Mouse (Mus musculus): ENCODE data around the gene Fer1l4. TPM values are rescaled to one million over a fixed set of nuclear protein-coding genes. Genes with fewer than 3 reads are reported as not detected.

Fer1l4 gene
- total and polyA plus RNA-seq, 3 experiments = 0.12 TPM; not detected in 2

DNA sequence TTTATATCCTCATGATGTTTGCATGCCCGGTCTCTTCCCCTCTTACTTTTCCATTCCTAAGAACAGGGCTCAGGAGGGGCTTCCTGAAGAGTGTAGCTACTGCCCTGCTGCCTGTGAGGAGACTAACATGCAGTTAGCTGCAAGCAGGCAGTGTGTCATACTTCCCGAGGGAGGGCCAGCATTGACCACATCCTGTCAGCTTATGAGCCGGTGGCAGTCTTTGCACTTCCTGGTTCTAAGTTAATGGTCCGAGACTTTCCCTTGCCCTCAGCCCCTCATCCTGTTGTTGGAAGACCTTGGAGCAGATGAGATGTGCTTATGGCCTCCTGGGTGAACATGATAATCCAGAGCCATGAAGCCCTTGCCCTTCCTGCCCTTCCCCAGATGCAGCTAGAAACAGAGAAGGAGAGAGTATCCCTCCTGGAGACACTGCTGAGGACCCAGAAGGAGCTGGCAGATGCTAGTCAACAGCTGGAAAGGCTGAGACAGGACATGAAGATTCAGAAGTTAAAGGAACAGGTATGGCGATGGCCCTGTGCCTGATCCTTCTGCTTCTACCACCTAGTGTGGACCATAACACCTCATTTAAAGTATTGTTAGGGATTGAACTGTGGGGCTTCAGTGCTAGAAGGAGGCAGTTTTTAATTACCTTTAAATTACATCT, 73.3 kb downstream of the Fer1l4 start:
- peak; percentile 58 to 69 for DNase-seq
- H3K79me2 ChIP-seq (replicated peaks; ENCODE audit: control insufficient read depth, insufficient read depth, low read length) = no peaks in the 10 kb centered on the region
- H3K36me3 ChIP-seq (ENCODE audit: control insufficient read depth, insufficient read depth, low read length) = no peaks in the 10 kb centered on the region
- peak overlapping the region; percentile 41 for H3K4me3 ChIP-seq
- H3K27me3 ChIP-seq (ENCODE audit: control insufficient read depth, insufficient read depth, low read length) = no peaks in the 10 kb centered on the region
- no peaks in the 10 kb centered on the region for H3K4me1 ChIP-seq (ENCODE audit: control insufficient read depth, insufficient read depth, low read length)
- intact Hi-C loops (cut with DNase I) = no loop called here
- 52% methylated on average over 5 of the region's 5 CpGs for WGBS
- H3K9ac ChIP-seq (ENCODE audit: low read depth, low read length) = peak overlapping the region; percentile 49
- TF ChIP-seq CTCF (IDR thresholded peaks at IDR 0.05) (no peak), POLR2A (IDR thresholded peaks at IDR 0.05; ENCODE audit: insufficient read depth, low read depth, low read length) (0 out of 2 replicates have a peak, but pooled peaks have one; percentile 59)
- H3K27ac ChIP-seq = peak overlapping the region; percentile 67

DNA sequence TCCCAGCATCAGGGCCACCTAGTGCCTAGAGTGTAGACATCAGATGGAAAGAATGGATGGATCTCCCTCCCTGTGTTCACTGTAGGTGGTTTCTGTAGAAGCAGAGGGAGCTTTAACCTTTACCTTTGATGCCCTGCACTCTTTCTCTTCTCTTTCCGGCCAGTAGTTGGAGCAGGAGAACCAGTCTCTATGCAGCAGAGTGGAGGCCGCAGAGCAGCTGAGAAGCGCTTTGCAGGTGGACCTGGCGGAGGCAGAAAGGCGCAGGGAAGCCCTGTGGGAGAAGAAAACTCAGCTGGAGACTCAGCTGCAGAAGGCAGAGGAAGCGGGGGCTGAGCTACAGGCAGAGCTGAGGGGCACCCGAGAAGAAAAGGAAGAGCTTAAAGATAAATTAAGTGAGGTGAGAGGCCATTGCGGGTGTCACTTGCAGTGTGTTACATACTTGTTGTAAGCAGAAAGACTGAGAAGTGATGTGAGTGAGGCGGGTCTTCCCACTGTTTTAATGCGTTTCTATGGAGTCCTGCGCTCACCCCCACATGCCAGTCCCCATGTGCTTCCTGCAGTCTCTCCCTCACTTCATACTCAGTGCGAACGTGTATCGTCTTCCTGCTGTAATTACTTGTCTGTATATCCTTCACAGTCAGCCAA, 78.5 kb downstream of the Fer1l4 start:
- no peak for TF ChIP-seq POLR2A (IDR thresholded peaks at IDR 0.05; ENCODE audit: insufficient read depth, low read depth, low read length)
- no peak for TF ChIP-seq CTCF (IDR thresholded peaks at IDR 0.05)
- TF ChIP-seq EP300 (IDR thresholded peaks at IDR 0.05; ENCODE audit: insufficient read depth, low read depth, low read length) = no peak
- Histone ChIP-seq H3K79me2 (replicated peaks; ENCODE audit: control insufficient read depth, insufficient read depth, low read length) (no peaks in the 10 kb centered on the region), H3K27ac (no peak overlapping the region), H3K36me3 (ENCODE audit: control insufficient read depth, insufficient read depth, low read length) (no peaks in the 10 kb centered on the region), H3K27me3 (ENCODE audit: control insufficient read depth, insufficient read depth, low read length) (no peaks in the 10 kb centered on the region), H3K4me3 (no peak overlapping the region), H3K4me1 (ENCODE audit: control insufficient read depth, insufficient read depth, low read length) (no peaks in the 10 kb centered on the region), H3K9ac (ENCODE audit: low read depth, low read length) (no peak overlapping the region)
- DNase-seq = no peak
- 68% methylated on average over 14 of the region's 14 CpGs for WGBS
- intact Hi-C loops (cut with DNase I) = no loop called here

- DNase-seq = no peak
- Histone ChIP-seq H3K36me3 (ENCODE audit: control insufficient read depth, insufficient read depth, low read length) (no peaks in the 10 kb centered on the region), H3K27me3 (ENCODE audit: control insufficient read depth, insufficient read depth, low read length) (no peaks in the 10 kb centered on the region), H3K27ac (no peak overlapping the region), H3K79me2 (replicated peaks; ENCODE audit: control insufficient read depth, insufficient read depth, low read length) (no peaks in the 10 kb centered on the region), H3K4me3 (no peak overlapping the region), H3K9ac (ENCODE audit: low read depth, low read length) (no peak overlapping the region), H3K4me1 (ENCODE audit: control insufficient read depth, insufficient read depth, low read length) (no peaks in the 10 kb centered on the region)
- TF ChIP-seq EP300 (IDR thresholded peaks at IDR 0.05; ENCODE audit: insufficient read depth, low read depth, low read length) = no peak
- TF ChIP-seq POLR2A (IDR thresholded peaks at IDR 0.05; ENCODE audit: insufficient read depth, low read depth, low read length) = no peak
- no peak for TF ChIP-seq CTCF (IDR thresholded peaks at IDR 0.05)
- intact Hi-C loops (cut with DNase I) = no loop called here
- 91% methylated on average over 6 of the region's 6 CpGs for WGBS
Observed at GRCm38 (mm10) chr2:155973348-155973747, 79.4 kb downstream of the Fer1l4 start.

Other genes with a start within 250 kb of the Fer1l4 start
- gene BC029722, start 233.5 kb downstream of the Fer1l4 start, total RNA-seq (2021) = 10 to 100 TPM; 25.4 to 28.9 TPM
- gene BC029722, start 233.5 kb downstream of the Fer1l4 start, polyA plus RNA-seq (2012; rRNA removed) = 41.0 and 43.7 TPM in 2 replicates
- gene Eif6, start 226.0 kb downstream of the Fer1l4 start, total RNA-seq (2021) = 10 to 100 TPM; 51.2 to 52.3 TPM
- gene Eif6, start 226.0 kb downstream of the Fer1l4 start, polyA plus RNA-seq (2012; rRNA removed) = 40.1 and 51.4 TPM in 2 replicates
- not detected for gene Fam83c, start 218.1 kb downstream of the Fer1l4 start, total RNA-seq (2021)
- not detected in 2 replicates for gene Fam83c, start 218.1 kb downstream of the Fer1l4 start, polyA plus RNA-seq (2012; rRNA removed)
- 100 to 1,000 TPM; 268 to 270 TPM for gene Uqcc1, start 122.6 kb downstream of the Fer1l4 start, total RNA-seq (2021)
- gene Uqcc1, start 122.6 kb downstream of the Fer1l4 start, polyA plus RNA-seq (2012; rRNA removed) = 144 and 246 TPM in 2 replicates
- gene Gm15557, start 112.2 kb downstream of the Fer1l4 start, total RNA-seq (2021) = not detected
- gene Gm15557, start 112.2 kb downstream of the Fer1l4 start, polyA plus RNA-seq (2012; rRNA removed) = not detected in 2 replicates
- not detected for gene Gdf5, start 107.6 kb downstream of the Fer1l4 start, total RNA-seq (2021)
- gene Gdf5, start 107.6 kb downstream of the Fer1l4 start, polyA plus RNA-seq (2012; rRNA removed) = 0.16 TPM in 1 of 2 replicates, not detected in the other
- 1 to 10 TPM; 5.3 to 7.4 TPM for gene Cep250, start 96.5 kb downstream of the Fer1l4 start, total RNA-seq (2021)
- 2.8 and 5.0 TPM in 2 replicates for gene Cep250, start 96.5 kb downstream of the Fer1l4 start, polyA plus RNA-seq (2012; rRNA removed)
- gene 6430550D23Rik, start 45.0 kb downstream of the Fer1l4 start, total RNA-seq (2021) = under 1 TPM; 0.55 to 0.61 TPM
- gene 6430550D23Rik, start 45.0 kb downstream of the Fer1l4 start, polyA plus RNA-seq (2012; rRNA removed) = 0.78 and 2.2 TPM in 2 replicates
- gene Ergic3, start 44.9 kb downstream of the Fer1l4 start, total RNA-seq (2021) = 10 to 100 TPM; 60.1 to 67.5 TPM
- gene Ergic3, start 44.9 kb downstream of the Fer1l4 start, polyA plus RNA-seq (2012; rRNA removed) = 104 TPM in 2 replicates
- 1 to 10 TPM in 1 of 2 experiments, under 1 TPM in 1; 0.99 to 1.8 TPM for gene Spag4, start 12.2 kb upstream of the Fer1l4 start, total RNA-seq (2021)
- 1.7 and 2.4 TPM in 2 replicates for gene Spag4, start 12.2 kb upstream of the Fer1l4 start, polyA plus RNA-seq (2012; rRNA removed)
- 10 to 100 TPM in 1 of 2 experiments, 1 to 10 TPM in 1; 8.1 to 12.2 TPM for gene Cpne1, start 59.0 kb upstream of the Fer1l4 start, total RNA-seq (2021)
- 31.8 and 37.1 TPM in 2 replicates for gene Cpne1, start 59.0 kb upstream of the Fer1l4 start, polyA plus RNA-seq (2012; rRNA removed)
- 10 to 100 TPM; 11.4 TPM for gene Rbm12, start 59.0 kb upstream of the Fer1l4 start, total RNA-seq (2021)
- 12.0 and 13.6 TPM in 2 replicates for gene Rbm12, start 59.0 kb upstream of the Fer1l4 start, polyA plus RNA-seq (2012; rRNA removed)
- 10 to 100 TPM; 11.9 to 13.5 TPM for gene Gm28036, start 74.1 kb upstream of the Fer1l4 start, total RNA-seq (2021)
- 2.8 and 3.4 TPM in 2 replicates for gene Gm28036, start 74.1 kb upstream of the Fer1l4 start, polyA plus RNA-seq (2012; rRNA removed)
- 100 to 1,000 TPM; 321 to 367 TPM for gene Romo1, start 91.1 kb upstream of the Fer1l4 start, total RNA-seq (2021)
- gene Romo1, start 91.1 kb upstream of the Fer1l4 start, polyA plus RNA-seq (2012; rRNA removed) = 244 and 304 TPM in 2 replicates
- 10 to 100 TPM; 81.4 to 96.6 TPM for gene Nfs1, start 91.2 kb upstream of the Fer1l4 start, total RNA-seq (2021)
- gene Nfs1, start 91.2 kb upstream of the Fer1l4 start, polyA plus RNA-seq (2012; rRNA removed) = 83.7 and 116 TPM in 2 replicates
- 100 to 1,000 TPM; 124 to 143 TPM for gene Rbm39, start 127.3 kb upstream of the Fer1l4 start, total RNA-seq (2021)
- gene Rbm39, start 127.3 kb upstream of the Fer1l4 start, polyA plus RNA-seq (2012; rRNA removed) = 25.8 and 45.2 TPM in 2 replicates
- 10 to 100 TPM; 15.6 to 20.0 TPM for gene Phf20, start 143.5 kb upstream of the Fer1l4 start, total RNA-seq (2021)
- gene Phf20, start 143.5 kb upstream of the Fer1l4 start, polyA plus RNA-seq (2012; rRNA removed) = 7.1 and 8.9 TPM in 2 replicates

All from heart, adult 2 months (tissue).